Mouse (Mus musculus): Measurements from ENCODE around the gene Rhcg.

GRCm38 (mm10) chr7:79576659-79577058 is 40.8 kb downstream of the Rhcg start:
- TF ChIP-seq CTCF (IDR thresholded peaks at IDR 0.05; ENCODE audit: control insufficient read depth, insufficient read depth, insufficient replicate concordance, low read depth, low read length) (peak; percentile 80), POLR2A (IDR thresholded peaks at IDR 0.05; ENCODE audit: control insufficient read depth, low read depth, low read length) (no peak)

Data from testis, adult 2 months (tissue).